Mouse (Mus musculus): ENCODE results near the gene Slc24a3. TPM values are rescaled to one million over a fixed set of nuclear protein-coding genes. Genes with fewer than 3 reads are reported as not detected.

Slc24a3 gene
- total RNA-seq, 2 experiments from 2014 or later, result 3.0 to 4.6 TPM

GRCm38 (mm10) chr2:145283746-145284145 lies 116.2 kb downstream of the Slc24a3 start:
- DNase-seq, result no peak

- no peak for DNase-seq
These were observed 120.9 kb downstream of the Slc24a3 start for GRCm38 (mm10) chr2:145288501-145288900.

- DNase-seq, result no peak
These were observed 123.9 kb downstream of the Slc24a3 start for GRCm38 (mm10) chr2:145291473-145291872.

- DNase-seq, result no peak
These were observed 124.6 kb downstream of the Slc24a3 start for GRCm38 (mm10) chr2:145292196-145292595.

GRCm38 (mm10) chr2:145292816-145293215 lies 125.3 kb downstream of the Slc24a3 start:
- DNase-seq, result no peak

- no peak for DNase-seq
These were observed 129.4 kb downstream of the Slc24a3 start for GRCm38 (mm10) chr2:145296906-145297305.

GRCm38 (mm10) chr2:145299914-145300699 lies 132.6 kb downstream of the Slc24a3 start:
- no peak for DNase-seq

- DNase-seq, result no peak
These were observed 139.8 kb downstream of the Slc24a3 start for GRCm38 (mm10) chr2:145307231-145307883.

- DNase-seq, result no peak
These were observed 151.4 kb downstream of the Slc24a3 start for GRCm38 (mm10) chr2:145318916-145319315.

- DNase-seq, result no peak
These were observed 153.7 kb downstream of the Slc24a3 start for GRCm38 (mm10) chr2:145321287-145321686.

- DNase-seq, result no peak
These were observed 154.2 kb downstream of the Slc24a3 start for GRCm38 (mm10) chr2:145321755-145322154.

- no peak for DNase-seq
These were observed 156.9 kb downstream of the Slc24a3 start for GRCm38 (mm10) chr2:145324477-145324876.

- no peak for DNase-seq
These were observed 158.3 kb downstream of the Slc24a3 start for GRCm38 (mm10) chr2:145325852-145326251.

GRCm38 (mm10) chr2:145326544-145326943 lies 159.0 kb downstream of the Slc24a3 start:
- no peak for DNase-seq

GRCm38 (mm10) chr2:145329756-145330155 lies 162.2 kb downstream of the Slc24a3 start:
- peak; percentile 70 for DNase-seq

- no peak for DNase-seq
These were observed 164.0 kb downstream of the Slc24a3 start for GRCm38 (mm10) chr2:145331525-145331924.

GRCm38 (mm10) chr2:145333466-145333865 lies 165.9 kb downstream of the Slc24a3 start:
- no peak for DNase-seq

- no peak for DNase-seq
These were observed 168.9 kb downstream of the Slc24a3 start for GRCm38 (mm10) chr2:145336406-145336805.

- DNase-seq, result no peak
These were observed 173.3 kb downstream of the Slc24a3 start for GRCm38 (mm10) chr2:145340816-145341215.

- DNase-seq, result no peak
These were observed 175.4 kb downstream of the Slc24a3 start for GRCm38 (mm10) chr2:145342956-145343355.

- DNase-seq, result no peak
These were observed 177.0 kb downstream of the Slc24a3 start for GRCm38 (mm10) chr2:145344521-145344920.

- DNase-seq, result no peak
These were observed 186.2 kb downstream of the Slc24a3 start for GRCm38 (mm10) chr2:145353801-145354200.

GRCm38 (mm10) chr2:145358236-145358942 lies 190.8 kb downstream of the Slc24a3 start:
- DNase-seq, result no peak

All from heart, postnatal 4 days (tissue).